Mouse (Mus musculus) CH12.LX (cell line): ENCODE results near the gene Hist1h3i.

ENCODE experiments used
- EP300 ChIP-seq: IDR thresholded peaks from 2 replicates; pipeline ENCODE4 v1.6.1; 2011; ENCODE audit warnings: low read length, improper control_type of control experiment
- MAX ChIP-seq: IDR thresholded peaks from 2 replicates; pipeline ENCODE4 v1.6.1; 2011; ENCODE audit warnings: low read length, improper control_type of control experiment

GRCm38 (mm10) chr13:21783255-21783617, at the start of gene Hist1h3i:
- TF ChIP-seq MAX: no peak
- no peak for TF ChIP-seq EP300
